Mouse (Mus musculus) midbrain, embryonic 13.5 days (tissue): ENCODE measurements around the gene Polr3gl. TPM values are rescaled to one million over a fixed set of nuclear protein-coding genes. Genes with fewer than 3 reads are reported as not detected.
A peak's percentile ranks its signal among the peaks of the same experiment; 100 is the strongest.

Experiments
- ATAC-seq: fragments of 200-750 bp; cut with Nextera tagmentation; 2 replicates; pipeline ENCODE4 v1.8.0; 2017; ENCODE audit warnings: mild to moderate bottlenecking, moderate TSS enrichment, moderate library complexity
- H3K27ac ChIP-seq: fragments of 300-500 bp; sonication (generic); 2 replicates; pipeline ENCODE4 v1.5.1; 2015; ENCODE audit warnings: inconsistent platforms, mild to moderate bottlenecking, moderate library complexity
- H3K27me3 ChIP-seq: fragments of 300-500 bp; sonication (generic); 2 replicates; pipeline ENCODE4 v1.6.1; 2015; ENCODE audit warnings: mild to moderate bottlenecking, inconsistent platforms
- H3K36me3 ChIP-seq: fragments of 300-500 bp; sonication (generic); 2 replicates; pipeline ENCODE4 v1.6.1; 2015; ENCODE audit warnings: mild to moderate bottlenecking, inconsistent platforms
- H3K4me1 ChIP-seq: fragments of 300-500 bp; sonication (generic); replicated peaks from 2 replicates; pipeline ENCODE4 v1.6.1; 2015; ENCODE audit warnings: inconsistent platforms
- H3K4me2 ChIP-seq: fragments of 300-500 bp; sonication (generic); replicated peaks from 2 replicates; pipeline ENCODE4 v1.6.1; 2015; ENCODE audit warnings: moderate library complexity, mild to moderate bottlenecking, inconsistent platforms
- H3K4me3 ChIP-seq: fragments of 300-500 bp; sonication (generic); replicated peaks from 2 replicates; pipeline ENCODE4 v1.5.1; 2015; ENCODE audit warnings: mild to moderate bottlenecking, inconsistent platforms
- H3K9ac ChIP-seq: fragments of 300-500 bp; sonication (generic); replicated peaks from 2 replicates; pipeline ENCODE4 v1.6.1; 2015; ENCODE audit warnings: mild to moderate bottlenecking, inconsistent platforms
- H3K9me3 ChIP-seq: fragments of 300-500 bp; sonication (generic); 2 replicates; pipeline ENCODE4 v1.6.1; 2016; ENCODE audit warnings: mild to moderate bottlenecking, inconsistent platforms
- WGBS: fragments of 180-500 bp; shearing (Covaris S2); methylation state at CpG from one replicate; pipeline ENCODE4 v1.1.7; 2015; 5-methylcytosine and 5-hydroxymethylcytosine counted together
- polyA plus RNA-seq: library from polyadenylated mRNA; unstranded; fragments of >200 nt; fragmentation: Nextera tagmentation; extraction: Ambion mirVana; gene quantifications from 2 replicates; pipeline ENCODE4 v1.2.1, GENCODE M21; 2015

The Polr3gl gene
- polyA plus RNA-seq, 1 experiment from 2014 or later: 42.0 TPM

DNA sequence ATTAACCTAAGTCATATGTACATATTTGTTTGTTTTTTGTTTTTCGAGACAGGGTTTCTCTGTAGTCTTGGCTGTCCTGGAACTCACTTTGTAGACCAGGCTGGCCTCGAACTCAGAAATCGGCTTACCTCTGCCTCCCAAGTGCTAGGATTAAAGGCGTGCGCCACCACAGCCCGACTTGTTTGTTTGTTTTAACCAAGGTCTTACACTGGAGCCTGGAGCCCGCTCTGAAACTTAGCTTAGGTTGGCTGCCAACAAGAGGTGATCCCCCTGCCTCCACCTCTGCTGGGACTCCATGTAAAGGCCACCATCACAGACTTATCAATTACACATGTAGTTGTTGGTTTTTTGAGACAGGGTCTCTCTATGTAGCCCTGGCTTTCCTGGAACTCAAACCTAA is 45.2 kb downstream of the Polr3gl start:
- Histone ChIP-seq H3K9me3 (no peaks in the 10 kb centered on the region), H3K4me3 (no peak overlapping the region), H3K9ac (no peak overlapping the region), H3K36me3 (no peaks in the 10 kb centered on the region), H3K4me1 (0 out of 2 replicates have a peak, but pooled peaks cover 5% of the 10 kb centered on the region), H3K27me3 (0 out of 2 replicates have a peak, but pooled peaks cover 3% of the 10 kb centered on the region), H3K4me2 (no peak overlapping the region), H3K27ac (no peak overlapping the region)
- WGBS: 79% methylated on average over 7 of the region's 7 CpGs
- ATAC-seq: no peak

DNA sequence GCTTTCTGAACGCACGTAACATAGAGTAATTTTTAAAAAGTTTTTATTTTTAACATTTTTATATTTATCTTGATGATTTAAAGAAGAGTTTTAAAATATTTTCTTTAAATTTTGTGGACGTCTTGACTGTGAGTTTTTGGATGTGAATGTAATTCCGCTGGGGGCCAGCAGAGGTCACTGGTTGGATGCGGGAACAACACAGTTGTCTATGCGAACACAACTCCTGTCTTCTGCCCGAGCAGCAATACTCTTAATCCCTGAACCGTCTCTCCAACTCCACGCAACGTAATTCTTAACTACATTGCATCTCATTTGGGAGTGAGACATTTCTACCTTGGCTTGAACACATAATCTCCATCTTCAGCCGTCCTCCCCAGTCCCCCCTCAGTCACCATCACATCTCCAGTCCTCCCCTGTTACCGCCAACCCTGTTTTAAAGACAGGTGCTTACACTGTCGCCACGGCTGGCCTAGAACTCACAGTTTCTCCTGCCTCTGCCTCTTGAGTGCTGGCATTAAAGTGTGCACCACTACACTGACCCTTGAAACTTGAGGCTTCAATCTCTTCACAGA is 46.5 kb downstream of the Polr3gl start:
- ATAC-seq: 0 out of 2 replicates have a peak, but pooled peaks have one; percentile 60
- 10% methylated on average over 14 of the region's 14 CpGs for WGBS

DNA sequence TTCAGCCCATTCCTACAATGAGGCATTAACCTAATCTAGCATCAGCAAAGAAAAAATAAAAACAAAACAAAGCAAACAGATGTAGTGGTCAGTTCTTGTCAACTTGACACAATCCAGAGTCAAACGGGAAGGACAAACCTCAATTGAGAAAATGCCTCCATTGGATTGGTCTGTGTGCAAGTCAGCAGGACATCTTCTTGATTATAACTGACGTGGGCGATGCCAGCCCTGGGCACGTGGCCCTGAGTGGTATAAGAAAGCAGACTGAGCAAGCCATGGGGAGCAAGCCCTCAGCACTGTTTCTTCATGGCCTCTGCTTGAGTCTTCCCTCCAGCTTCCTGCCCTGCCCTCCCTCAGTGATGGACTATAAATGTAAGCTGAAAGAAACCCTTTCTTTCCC is 47.1 kb downstream of the Polr3gl start:
- Histone ChIP-seq H3K9ac (no peak overlapping the region; the same call in 1 of the 2 replicates), H3K27me3 (0 out of 2 replicates have a peak, but pooled peaks cover 3% of the 10 kb centered on the region), H3K4me1 (0 out of 2 replicates have a peak, but pooled peaks cover 5% of the 10 kb centered on the region), H3K36me3 (no peaks in the 10 kb centered on the region), H3K4me2 (no peak overlapping the region), H3K27ac (no peak overlapping the region), H3K4me3 (no peak overlapping the region), H3K9me3 (no peaks in the 10 kb centered on the region)
- no peak for ATAC-seq
- 37% methylated on average over 4 of the region's 4 CpGs for WGBS

More for the DNA sequence above, 46.5 kb downstream of the Polr3gl start:
- Histone ChIP-seq H3K4me2 (peak overlapping the region; percentile 37), H3K9ac (no peak overlapping the region), H3K4me3 (no peak overlapping the region), H3K36me3 (no peaks in the 10 kb centered on the region), H3K9me3 (no peaks in the 10 kb centered on the region), H3K27me3 (0 out of 2 replicates have a peak, but pooled peaks cover 3% of the 10 kb centered on the region), H3K4me1 (0 out of 2 replicates have a peak, but pooled peaks cover 5% of the 10 kb centered on the region), H3K27ac (no peak overlapping the region)

DNA sequence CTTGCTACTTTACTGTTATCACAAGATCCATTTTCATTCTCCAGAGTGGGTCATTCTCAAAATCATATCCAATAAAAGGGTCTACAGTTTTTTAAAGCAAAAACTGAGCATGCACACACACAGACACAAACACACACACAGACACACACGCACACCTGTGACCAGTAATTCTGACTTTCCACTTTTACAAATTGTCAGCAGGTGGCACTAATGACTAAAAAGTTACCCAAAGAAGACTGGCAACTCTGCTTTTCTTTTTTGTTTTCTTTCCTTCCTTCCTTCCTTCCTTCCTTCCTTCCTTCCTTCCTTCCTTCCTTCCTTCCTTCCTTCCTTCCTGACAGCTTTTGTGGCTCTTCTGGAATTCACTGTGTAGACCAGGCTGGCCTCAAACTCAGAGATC is 48.4 kb downstream of the Polr3gl start:
- 0 out of 2 replicates have a peak, but pooled peaks cover 3% of the 10 kb centered on the region for H3K27me3 ChIP-seq
- no peaks in the 10 kb centered on the region for H3K9me3 ChIP-seq
- no peaks in the 10 kb centered on the region for H3K36me3 ChIP-seq
- H3K4me1 ChIP-seq: 0 out of 2 replicates have a peak, but pooled peaks cover 5% of the 10 kb centered on the region
- H3K4me2 ChIP-seq: no peak overlapping the region
- H3K9ac ChIP-seq: no peak overlapping the region
- WGBS: 42% methylated on average over 1 of the region's 1 CpGs
- H3K27ac ChIP-seq: no peak overlapping the region
- ATAC-seq: no peak
- no peak overlapping the region for H3K4me3 ChIP-seq

DNA sequence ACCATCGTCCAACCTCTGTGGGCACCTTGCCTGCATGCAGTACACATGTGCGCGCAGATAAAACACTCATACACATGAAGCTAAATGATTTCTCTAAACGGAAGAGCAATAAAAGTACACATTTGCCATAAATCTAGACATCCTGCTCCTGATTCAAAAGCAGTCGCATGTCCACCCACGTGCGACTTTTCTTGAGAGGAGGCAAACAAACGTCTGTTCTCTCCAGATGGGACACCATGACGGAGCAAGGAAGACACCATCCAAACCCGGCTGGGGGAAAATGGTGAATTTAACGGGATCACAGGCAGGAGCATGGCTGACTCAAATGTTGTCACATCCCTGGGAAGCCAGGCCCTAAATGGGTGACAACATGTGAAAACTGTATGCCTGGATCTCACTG is 50.6 kb downstream of the Polr3gl start:
- Histone ChIP-seq H3K9me3 (no peaks in the 10 kb centered on the region), H3K4me3 (no peak overlapping the region), H3K9ac (no peak overlapping the region), H3K27me3 (0 out of 2 replicates have a peak, but pooled peaks cover 3% of the 10 kb centered on the region), H3K36me3 (no peaks in the 10 kb centered on the region), H3K4me2 (no peak overlapping the region), H3K4me1 (0 out of 2 replicates have a peak, but pooled peaks cover 5% of the 10 kb centered on the region), H3K27ac (no peak overlapping the region)
- 86% methylated on average over 11 of the region's 11 CpGs for WGBS
- no peak for ATAC-seq

DNA sequence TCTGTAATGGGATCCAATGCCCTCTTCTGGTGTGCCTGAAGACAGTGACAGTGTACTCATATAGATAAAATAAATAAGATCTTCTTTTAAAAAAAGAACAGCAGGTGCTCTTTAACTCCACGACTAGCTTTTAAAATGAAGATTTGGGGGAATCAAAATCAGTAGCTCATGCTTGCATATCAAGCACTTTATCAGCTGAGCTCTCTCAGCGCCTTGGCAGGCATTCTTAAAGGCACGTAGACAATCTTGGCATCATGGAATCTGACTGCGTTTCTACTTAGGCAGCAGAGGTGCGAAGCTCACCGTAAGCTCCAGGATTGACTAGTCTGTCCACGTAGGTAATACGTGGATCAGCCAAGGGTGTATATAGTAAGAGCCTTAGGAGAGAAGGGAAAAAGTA is 51.4 kb downstream of the Polr3gl start:
- Histone ChIP-seq H3K4me3 (no peak overlapping the region), H3K4me2 (no peak overlapping the region), H3K9ac (no peak overlapping the region), H3K27me3 (0 out of 2 replicates have a peak, but pooled peaks cover 3% of the 10 kb centered on the region), H3K4me1 (0 out of 2 replicates have a peak, but pooled peaks cover 4% of the 10 kb centered on the region), H3K9me3 (no peaks in the 10 kb centered on the region), H3K36me3 (no peaks in the 10 kb centered on the region), H3K27ac (no peak overlapping the region)
- WGBS: 80% methylated on average over 8 of the region's 8 CpGs
- no peak for ATAC-seq

DNA sequence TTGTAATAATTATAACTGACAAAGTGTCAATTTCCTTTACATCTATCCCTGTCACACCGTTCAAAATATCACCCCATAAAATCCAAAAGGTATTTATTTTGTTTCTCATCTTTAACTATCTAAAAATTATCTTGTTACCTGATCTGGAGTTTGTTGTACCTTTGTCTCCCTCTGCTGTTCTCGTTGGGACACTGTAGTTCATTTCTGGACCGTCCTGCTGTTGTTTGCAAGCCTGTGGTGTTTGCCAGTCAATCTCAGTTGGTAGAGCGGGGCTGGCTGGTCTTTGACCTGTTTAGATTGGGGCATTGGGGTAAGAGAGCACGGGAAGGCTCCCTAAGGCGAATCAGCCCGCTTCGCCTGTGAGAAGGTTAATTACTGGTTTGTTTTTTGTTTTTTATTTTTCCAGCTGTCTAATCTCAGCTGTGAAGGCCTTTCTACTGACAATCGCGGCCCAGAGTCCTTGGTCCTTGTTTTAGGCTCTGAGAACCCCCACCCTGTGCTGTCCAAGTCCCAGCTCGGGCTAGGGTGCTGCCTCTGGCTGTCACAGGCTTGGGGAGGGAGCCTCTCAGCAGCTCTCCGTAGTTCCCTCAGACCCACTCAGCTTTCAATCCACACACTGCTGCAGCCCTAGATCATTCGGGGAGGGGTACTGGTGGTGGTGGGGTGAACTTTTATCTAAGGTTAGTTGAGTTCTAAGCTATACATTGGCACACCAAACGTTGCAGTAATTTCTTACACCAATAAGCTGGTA is 52.5 kb downstream of the Polr3gl start:
- Histone ChIP-seq H3K36me3 (no peaks in the 10 kb centered on the region), H3K4me2 (no peak overlapping the region), H3K27ac (no peak overlapping the region), H3K9ac (no peak overlapping the region), H3K27me3 (0 out of 2 replicates have a peak, but pooled peaks cover 3% of the 10 kb centered on the region), H3K9me3 (no peaks in the 10 kb centered on the region), H3K4me3 (no peak overlapping the region), H3K4me1 (no peaks in the 10 kb centered on the region)
- 24% methylated on average over 14 of the region's 14 CpGs for WGBS
- 0 out of 2 replicates have a peak, but pooled peaks have one; percentile 34 for ATAC-seq

DNA sequence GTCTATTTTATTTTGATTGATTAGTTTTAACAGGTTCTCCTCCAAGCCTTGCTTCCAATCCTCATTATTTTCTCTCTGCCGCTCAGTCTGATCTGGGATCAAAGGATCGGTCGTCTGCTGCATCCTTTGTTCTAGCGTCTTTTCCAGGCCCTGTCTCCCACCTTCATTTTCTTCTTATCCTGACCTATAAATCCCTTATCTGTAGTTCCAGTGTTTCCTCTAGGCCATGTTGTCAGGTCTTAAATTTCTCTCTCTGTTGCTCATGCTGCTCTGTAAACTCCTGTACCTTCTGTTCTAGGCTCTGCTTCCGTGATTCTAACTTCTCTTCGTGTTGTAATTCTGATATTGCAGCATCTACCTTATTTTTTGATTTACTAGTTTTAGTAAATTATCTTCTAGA is 53.2 kb downstream of the Polr3gl start:
- no peak overlapping the region for H3K27ac ChIP-seq
- H3K4me2 ChIP-seq: no peak overlapping the region
- no peaks in the 10 kb centered on the region for H3K9me3 ChIP-seq
- no peaks in the 10 kb centered on the region for H3K27me3 ChIP-seq
- 28% methylated on average over 6 of the region's 6 CpGs for WGBS
- no peak for ATAC-seq
- H3K36me3 ChIP-seq: no peaks in the 10 kb centered on the region
- H3K4me3 ChIP-seq: no peak overlapping the region
- no peaks in the 10 kb centered on the region for H3K4me1 ChIP-seq
- H3K9ac ChIP-seq: no peak overlapping the region

DNA sequence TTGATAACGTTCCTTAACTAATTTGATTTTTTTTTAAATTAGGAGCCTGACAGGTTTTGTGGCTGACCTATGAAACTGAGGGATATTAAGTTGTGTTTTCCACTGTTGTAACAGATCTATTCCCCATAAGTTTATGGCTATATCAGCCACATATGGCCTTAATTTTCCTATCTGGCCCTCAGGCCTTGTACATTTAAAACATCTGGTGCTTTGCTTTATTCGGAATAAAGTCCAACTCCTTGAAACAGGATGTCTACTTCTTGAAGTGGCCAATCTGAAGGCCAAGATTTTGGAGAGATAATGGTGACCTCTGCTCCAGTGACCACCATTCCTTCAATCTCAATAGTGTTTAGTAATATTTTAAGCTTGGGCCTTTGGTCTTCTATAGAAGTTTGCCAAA is 54.7 kb downstream of the Polr3gl start:
- no peaks in the 10 kb centered on the region for H3K36me3 ChIP-seq
- no peak overlapping the region for H3K9ac ChIP-seq
- no peaks in the 10 kb centered on the region for H3K27me3 ChIP-seq
- no peaks in the 10 kb centered on the region for H3K9me3 ChIP-seq
- 83% methylated on average over 2 of the region's 2 CpGs for WGBS
- no peak overlapping the region for H3K4me3 ChIP-seq
- no peak for ATAC-seq
- H3K4me1 ChIP-seq: no peaks in the 10 kb centered on the region
- no peak overlapping the region for H3K4me2 ChIP-seq
- no peak overlapping the region for H3K27ac ChIP-seq

DNA sequence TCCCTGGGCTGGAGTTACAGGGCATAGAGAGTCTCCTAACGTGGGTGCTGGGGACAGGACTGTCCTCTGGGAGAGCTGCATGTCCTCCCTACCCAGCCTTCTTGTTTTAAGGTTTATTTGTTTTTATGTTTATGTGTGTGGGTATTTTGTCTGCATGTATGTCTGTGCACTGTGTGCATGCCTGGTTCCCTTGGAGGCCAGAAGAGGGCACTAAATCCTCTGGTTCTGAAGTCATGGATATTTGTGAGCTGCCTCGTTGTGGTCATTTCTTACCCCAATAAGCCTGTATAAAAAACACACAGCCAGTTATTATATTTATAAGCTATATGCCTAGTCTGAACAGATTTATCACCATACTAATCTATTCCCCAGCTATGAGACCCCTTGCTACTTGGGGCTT is 59.7 kb downstream of the Polr3gl start:
- Histone ChIP-seq H3K4me1 (no peaks in the 10 kb centered on the region), H3K4me3 (no peak overlapping the region), H3K27ac (no peak overlapping the region), H3K36me3 (no peaks in the 10 kb centered on the region), H3K9me3 (no peaks in the 10 kb centered on the region), H3K9ac (no peak overlapping the region), H3K27me3 (no peaks in the 10 kb centered on the region; the same call in 1 of the 2 replicates), H3K4me2 (no peak overlapping the region)
- 55% methylated on average over 2 of the region's 2 CpGs for WGBS
- no peak for ATAC-seq

DNA sequence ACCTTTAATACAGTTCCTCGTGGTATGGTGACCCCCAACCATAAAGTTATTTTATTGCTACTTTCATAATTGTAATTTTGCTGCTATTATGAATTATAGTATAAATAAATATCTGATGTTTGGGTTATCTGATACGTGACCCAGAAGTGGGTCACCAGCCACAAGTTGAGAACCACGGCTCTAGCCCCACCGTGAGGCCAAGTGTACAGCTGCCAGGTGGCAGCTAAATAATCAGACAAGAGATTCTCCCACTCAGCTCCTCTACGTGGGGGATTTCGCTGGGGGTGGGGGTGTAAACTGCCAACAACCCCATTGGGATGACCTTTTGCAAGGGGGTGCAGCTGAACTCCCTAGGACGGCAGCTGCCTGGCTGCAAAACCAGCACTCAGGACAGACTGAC is 61.9 kb downstream of the Polr3gl start:
- peaks cover 22% of the 10 kb centered on the region for H3K27me3 ChIP-seq
- H3K9me3 ChIP-seq: no peaks in the 10 kb centered on the region
- H3K4me3 ChIP-seq: no peak overlapping the region
- H3K27ac ChIP-seq: no peak overlapping the region
- H3K36me3 ChIP-seq: no peaks in the 10 kb centered on the region
- H3K9ac ChIP-seq: no peak overlapping the region
- peaks cover 4% of the 10 kb centered on the region for H3K4me1 ChIP-seq
- 72% methylated on average over 7 of the region's 7 CpGs for WGBS
- H3K4me2 ChIP-seq: no peak overlapping the region
- ATAC-seq: no peak

DNA sequence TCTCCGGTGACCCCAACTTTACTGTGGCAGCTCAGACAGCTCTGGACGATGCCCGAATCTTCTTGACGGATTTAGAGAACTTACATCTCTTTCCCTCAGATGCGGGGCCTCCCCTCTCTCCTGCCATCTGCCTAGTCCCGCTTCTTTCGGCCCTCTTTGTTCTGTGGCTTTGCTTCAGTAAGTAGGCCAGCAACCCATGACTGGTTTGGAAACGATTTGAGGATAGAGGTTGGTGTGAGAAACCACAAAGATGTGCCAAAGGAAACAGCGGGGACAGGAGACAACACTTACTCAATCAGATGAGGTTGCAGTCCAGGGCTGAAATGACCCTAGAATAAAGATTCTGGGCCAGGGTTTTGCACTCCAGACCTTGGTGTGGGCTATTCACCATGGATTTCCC is 65.5 kb downstream of the Polr3gl start:
- Histone ChIP-seq H3K4me3 (no peak overlapping the region), H3K27me3 (peaks cover 37% of the 10 kb centered on the region), H3K27ac (no peak overlapping the region), H3K36me3 (no peaks in the 10 kb centered on the region), H3K4me1 (peaks cover 9% of the 10 kb centered on the region), H3K4me2 (no peak overlapping the region), H3K9ac (no peak overlapping the region), H3K9me3 (no peaks in the 10 kb centered on the region)
- WGBS: 32% methylated on average over 9 of the region's 9 CpGs
- ATAC-seq: no peak
